Mouse (Mus musculus) erythroblast, embryonic 14.5 days (primary cell): ENCODE measurements around the gene Cblb.

Experiments
- GATA1 ChIP-seq: IDR thresholded peaks from 2 replicates; pipeline ENCODE4 v1.6.1; 2012; ENCODE audit warnings: low read length, inconsistent platforms, mixed read lengths
- TAL1 ChIP-seq: IDR thresholded peaks from 3 replicates; pipeline ENCODE4 v1.6.1; 2012; ENCODE audit warnings: low read length, inconsistent platforms, mixed read lengths

- no peak for TF ChIP-seq GATA1
- no peak for TF ChIP-seq TAL1
Measured at GRCm38 (mm10) chr16:52219069-52219468, 188.0 kb downstream of the Cblb start.
